Mouse (Mus musculus): ENCODE results near the gene Slc41a3. TPM values are rescaled to one million over a fixed set of nuclear protein-coding genes. Genes with fewer than 3 reads are reported as not detected.

Slc41a3 gene
- polyA plus RNA-seq, 1 experiment from 2014 or later: 3.1 TPM

DNA sequence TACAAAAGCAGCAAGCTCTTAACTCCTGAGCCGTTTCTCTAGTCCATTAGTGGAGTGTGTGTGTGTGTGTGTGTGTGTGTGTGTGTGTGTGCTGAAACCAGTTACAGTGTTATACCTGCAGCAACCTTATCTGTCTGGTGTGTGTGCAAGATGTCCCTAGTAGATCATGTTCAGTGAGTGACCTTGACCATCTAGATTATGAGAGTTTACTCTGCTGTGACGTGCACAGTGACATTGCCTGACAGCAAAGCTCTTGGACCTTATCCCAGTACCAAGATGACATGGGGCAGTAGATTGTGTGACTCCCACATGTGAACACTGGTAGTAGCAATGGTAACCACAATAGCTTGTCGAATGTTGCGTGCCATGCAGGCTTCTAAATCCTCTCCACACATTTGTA lies 4.2 kb upstream of the Slc41a3 start:
- Histone ChIP-seq H3K9me3 (peaks cover 1% of the 10 kb centered on the region; the same call in 1 of the 2 replicates), H3K27ac (replicated peaks) (no peak overlapping the region), H3K27me3 (0 out of 2 replicates have a peak, but pooled peaks cover 3% of the 10 kb centered on the region), H3K4me3 (no peak overlapping the region), H3K36me3 (no peaks in the 10 kb centered on the region), H3K9ac (replicated peaks) (no peak overlapping the region), H3K4me1 (0 out of 2 replicates have a peak, but pooled peaks cover 5% of the 10 kb centered on the region), H3K4me2 (replicated peaks) (no peak overlapping the region)
- WGBS: 84% methylated on average over 4 of the region's 4 CpGs
- ATAC-seq (ENCODE audit: low FRiP score, low read depth): no peak

DNA sequence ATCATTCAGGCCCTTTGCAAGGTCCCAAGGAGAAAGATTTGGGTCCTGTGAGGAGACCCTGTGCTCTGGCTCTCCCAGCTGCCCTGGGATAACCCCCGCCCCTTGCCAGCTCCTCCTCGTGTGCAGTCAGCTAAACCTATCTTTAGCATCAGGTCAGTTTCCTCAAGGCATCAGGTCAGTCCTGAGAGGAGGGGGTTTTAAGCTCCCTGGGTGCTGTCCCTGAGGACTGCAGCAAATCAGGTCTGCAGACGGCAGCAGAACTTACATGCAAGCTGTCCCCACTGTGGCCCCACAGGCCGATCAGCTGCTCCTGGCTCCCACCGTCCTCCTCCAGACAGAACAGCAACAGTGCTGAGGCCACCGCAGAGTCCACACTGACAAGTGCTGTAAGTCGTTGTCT lies 2.8 kb upstream of the Slc41a3 start:
- H3K27me3 ChIP-seq: peaks cover 7% of the 10 kb centered on the region
- 67% methylated on average over 7 of the region's 7 CpGs for WGBS
- H3K9me3 ChIP-seq: no peaks in the 10 kb centered on the region
- 0 out of 2 replicates have a peak, but pooled peaks cover 5% of the 10 kb centered on the region for H3K4me1 ChIP-seq
- no peak overlapping the region for H3K4me2 ChIP-seq (replicated peaks)
- no peaks in the 10 kb centered on the region for H3K36me3 ChIP-seq
- H3K9ac ChIP-seq (replicated peaks): no peak overlapping the region
- no peak overlapping the region for H3K27ac ChIP-seq (replicated peaks)
- ATAC-seq (ENCODE audit: low FRiP score, low read depth): no peak
- H3K4me3 ChIP-seq: no peak overlapping the region

DNA sequence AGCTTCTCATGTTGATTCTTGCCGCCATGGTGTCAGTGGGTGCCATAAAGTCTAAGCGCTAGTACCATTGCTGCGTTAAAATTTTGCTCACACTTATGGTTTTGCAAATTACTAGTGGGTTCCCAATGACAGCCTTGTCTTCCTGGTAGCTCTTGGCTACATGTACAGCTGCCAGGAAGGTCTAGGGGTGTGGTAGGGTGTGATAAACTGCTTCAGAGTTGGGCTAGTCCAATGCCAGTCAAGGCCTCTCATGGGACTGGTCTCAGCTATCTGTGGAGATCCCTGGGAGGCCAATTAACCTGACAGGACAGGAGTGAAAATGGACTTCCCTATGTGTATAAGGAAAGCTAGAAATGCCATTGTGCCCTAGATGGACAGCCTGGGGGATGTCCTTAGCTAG lies 2.2 kb upstream of the Slc41a3 start:
- no peak overlapping the region for H3K9ac ChIP-seq (replicated peaks)
- 0 out of 2 replicates have a peak, but pooled peaks cover 5% of the 10 kb centered on the region for H3K4me1 ChIP-seq
- no peak overlapping the region for H3K27ac ChIP-seq (replicated peaks)
- no peaks in the 10 kb centered on the region for H3K36me3 ChIP-seq
- peaks cover 7% of the 10 kb centered on the region for H3K27me3 ChIP-seq
- WGBS: 93% methylated on average over 3 of the region's 3 CpGs
- H3K9me3 ChIP-seq: no peaks in the 10 kb centered on the region
- H3K4me2 ChIP-seq (replicated peaks): no peak overlapping the region
- no peak overlapping the region for H3K4me3 ChIP-seq
- ATAC-seq (ENCODE audit: low FRiP score, low read depth): no peak

DNA sequence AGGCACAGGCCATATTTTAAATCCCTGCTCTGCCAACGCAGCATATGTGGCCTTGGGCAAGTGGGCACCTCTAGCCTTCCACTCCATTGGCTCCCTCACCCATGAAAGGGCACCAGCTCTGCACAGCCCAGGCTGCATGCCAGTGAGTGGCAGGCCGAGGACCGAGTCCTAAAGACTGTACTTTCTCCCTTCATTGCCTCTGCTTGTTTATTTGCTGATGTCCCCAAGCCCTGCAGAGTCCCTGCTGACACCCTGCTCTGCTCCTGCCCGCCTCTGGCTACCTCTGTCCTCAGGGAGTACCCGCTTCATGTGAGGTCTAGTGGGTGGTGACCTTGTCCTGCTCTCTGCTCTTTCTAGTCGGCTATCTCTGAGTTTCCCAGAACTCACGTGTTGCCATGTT lies 1.4 kb upstream of the Slc41a3 start:
- ATAC-seq (ENCODE audit: low FRiP score, low read depth): no peak

DNA sequence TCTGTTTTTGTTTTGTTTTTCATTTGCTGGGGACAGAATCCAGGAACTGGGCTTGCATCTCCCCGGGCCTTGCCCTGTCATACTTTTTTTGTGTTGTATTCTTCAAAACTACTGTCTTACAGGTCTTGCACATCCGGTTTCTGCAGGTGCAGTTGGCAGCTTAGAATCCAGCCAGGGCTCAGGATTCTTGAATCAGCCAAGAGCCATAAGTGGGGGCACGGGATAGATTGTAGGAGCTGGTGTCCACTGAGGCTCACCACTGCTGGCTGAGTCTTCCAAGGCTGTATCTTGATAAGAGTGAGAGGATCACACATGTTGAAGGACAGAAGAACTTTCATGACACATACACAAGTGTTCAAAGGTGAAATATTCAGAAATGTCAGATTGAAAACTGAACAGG lies 395 bp upstream of the Slc41a3 start:
- no peak overlapping the region for H3K9ac ChIP-seq (replicated peaks)
- 0 out of 2 replicates have a peak, but pooled peaks cover 5% of the 10 kb centered on the region for H3K4me1 ChIP-seq
- WGBS: 64% methylated on average over 3 of the region's 3 CpGs
- peak overlapping the region; percentile 58 for H3K4me3 ChIP-seq
- peaks cover 7% of the 10 kb centered on the region for H3K27me3 ChIP-seq
- no peaks in the 10 kb centered on the region for H3K36me3 ChIP-seq
- no peak; the same call in 1 of the 2 replicates for ATAC-seq (ENCODE audit: low FRiP score, low read depth)
- H3K4me2 ChIP-seq (replicated peaks): peak overlapping the region; percentile 87
- H3K9me3 ChIP-seq: no peaks in the 10 kb centered on the region
- H3K27ac ChIP-seq (replicated peaks): no peak overlapping the region

More for the DNA sequence above, 1.4 kb upstream of the Slc41a3 start:
- no peaks in the 10 kb centered on the region for H3K9me3 ChIP-seq
- peaks cover 7% of the 10 kb centered on the region for H3K27me3 ChIP-seq
- no peak overlapping the region for H3K4me3 ChIP-seq
- H3K36me3 ChIP-seq: no peaks in the 10 kb centered on the region
- H3K4me2 ChIP-seq (replicated peaks): no peak overlapping the region
- WGBS: 75% methylated on average over 7 of the region's 7 CpGs
- H3K27ac ChIP-seq (replicated peaks): no peak overlapping the region
- no peak overlapping the region for H3K9ac ChIP-seq (replicated peaks)
- H3K4me1 ChIP-seq: 0 out of 2 replicates have a peak, but pooled peaks cover 5% of the 10 kb centered on the region

DNA sequence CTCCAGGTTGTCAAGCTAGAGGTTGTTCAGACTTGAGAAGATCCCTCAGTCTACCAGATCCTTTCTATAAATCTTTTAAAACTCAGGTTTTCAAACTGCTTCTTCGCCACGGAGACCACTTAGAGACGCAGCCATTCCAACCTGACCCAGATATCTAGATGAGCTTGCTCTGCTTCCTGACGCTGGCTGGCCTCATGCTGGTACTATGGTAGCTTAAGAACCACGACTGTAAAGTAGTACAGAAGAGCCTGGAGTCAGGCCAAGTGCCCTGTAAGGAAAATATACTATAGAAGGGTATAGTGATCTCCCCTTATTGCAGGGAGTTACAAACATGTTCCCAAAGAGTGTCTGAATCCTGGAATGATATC lies 757 bp downstream of the Slc41a3 start:
- ATAC-seq (ENCODE audit: low FRiP score, low read depth): no peak
- Histone ChIP-seq H3K27me3 (peaks cover 7% of the 10 kb centered on the region), H3K9ac (replicated peaks) (peak overlapping the region; percentile 63), H3K36me3 (no peaks in the 10 kb centered on the region), H3K9me3 (no peaks in the 10 kb centered on the region), H3K4me2 (replicated peaks) (peak overlapping the region; percentile 87), H3K27ac (replicated peaks) (no peak overlapping the region), H3K4me1 (0 out of 2 replicates have a peak, but pooled peaks cover 5% of the 10 kb centered on the region), H3K4me3 (peak overlapping the region; percentile 58)
- WGBS: 19% methylated on average over 5 of the region's 5 CpGs

DNA sequence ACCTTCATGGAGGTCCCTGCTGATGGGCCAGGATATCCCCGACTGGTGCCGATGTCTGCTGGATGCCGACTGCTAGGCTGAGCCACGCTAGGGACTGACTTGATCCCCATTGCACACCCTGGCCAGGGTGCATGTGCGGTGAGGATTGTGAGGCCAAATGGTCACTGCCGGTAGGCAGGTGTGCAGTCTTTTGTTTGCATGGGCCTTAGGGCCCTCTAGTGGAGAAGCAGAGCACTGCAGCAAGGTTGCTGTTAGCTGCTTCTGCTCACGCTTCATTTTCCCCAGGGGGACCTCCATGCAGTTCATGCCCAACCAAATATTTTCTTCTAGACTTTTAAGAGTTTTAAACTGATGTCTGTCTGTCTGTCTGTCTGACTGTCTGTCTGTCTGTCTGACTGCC lies 2.0 kb downstream of the Slc41a3 start:
- ATAC-seq (ENCODE audit: low FRiP score, low read depth): no peak
- Histone ChIP-seq H3K9me3 (no peaks in the 10 kb centered on the region), H3K27ac (replicated peaks) (no peak overlapping the region), H3K4me3 (no peak overlapping the region), H3K4me1 (0 out of 2 replicates have a peak, but pooled peaks cover 5% of the 10 kb centered on the region), H3K4me2 (replicated peaks) (no peak overlapping the region), H3K27me3 (peaks cover 7% of the 10 kb centered on the region), H3K36me3 (no peaks in the 10 kb centered on the region), H3K9ac (replicated peaks) (no peak overlapping the region)
- WGBS: 23% methylated on average over 7 of the region's 7 CpGs

DNA sequence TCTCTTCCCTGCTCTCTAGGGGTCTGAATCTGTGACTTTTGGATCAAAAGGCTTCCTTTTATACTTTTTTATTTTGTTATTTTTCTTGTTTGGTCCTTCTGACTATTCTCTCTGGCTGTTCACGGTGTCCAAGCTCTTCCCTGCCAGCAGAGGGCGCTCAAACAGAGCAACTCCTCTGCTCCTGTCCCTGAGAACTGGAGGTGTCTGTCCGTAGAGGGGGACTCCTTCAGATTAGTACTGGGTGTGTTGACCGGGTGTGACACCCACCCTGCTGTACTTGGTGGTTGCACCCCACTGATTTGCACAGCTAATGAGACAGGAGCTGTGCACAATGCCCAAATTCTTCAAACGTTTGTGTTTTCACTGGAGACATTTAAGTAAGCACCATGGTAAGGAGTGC lies 2.7 kb downstream of the Slc41a3 start:
- no peak overlapping the region for H3K4me2 ChIP-seq (replicated peaks)
- 0 out of 2 replicates have a peak, but pooled peaks cover 5% of the 10 kb centered on the region for H3K4me1 ChIP-seq
- 15% methylated on average over 5 of the region's 5 CpGs for WGBS
- no peaks in the 10 kb centered on the region for H3K9me3 ChIP-seq
- H3K4me3 ChIP-seq: no peak overlapping the region
- no peak overlapping the region for H3K27ac ChIP-seq (replicated peaks)
- peaks cover 7% of the 10 kb centered on the region for H3K27me3 ChIP-seq
- H3K36me3 ChIP-seq: no peaks in the 10 kb centered on the region
- no peak overlapping the region for H3K9ac ChIP-seq (replicated peaks)
- no peak for ATAC-seq (ENCODE audit: low FRiP score, low read depth)

DNA sequence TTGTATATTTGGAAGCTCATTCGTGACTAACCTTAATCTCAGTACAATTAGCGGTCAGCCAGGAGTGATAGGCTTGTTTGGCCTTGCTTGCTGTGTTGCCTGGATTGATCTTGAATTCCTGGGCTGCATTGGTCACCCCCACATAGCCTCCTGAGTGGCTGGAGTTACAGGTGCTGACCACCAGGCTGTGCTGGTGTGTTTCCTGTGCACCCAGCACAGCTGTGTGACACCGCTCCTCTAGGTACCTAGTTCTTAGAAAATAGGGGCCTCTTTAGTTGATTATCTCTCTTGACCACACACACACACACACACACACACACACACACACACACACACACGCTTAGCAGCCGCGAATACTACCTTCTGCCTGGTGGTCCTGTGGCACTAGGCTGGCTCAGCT lies 3.7 kb downstream of the Slc41a3 start:
- Histone ChIP-seq H3K36me3 (no peaks in the 10 kb centered on the region), H3K4me3 (no peak overlapping the region), H3K27ac (replicated peaks) (no peak overlapping the region), H3K4me1 (0 out of 2 replicates have a peak, but pooled peaks cover 5% of the 10 kb centered on the region), H3K4me2 (replicated peaks) (no peak overlapping the region), H3K9ac (replicated peaks) (no peak overlapping the region), H3K27me3 (peaks cover 5% of the 10 kb centered on the region), H3K9me3 (no peaks in the 10 kb centered on the region)
- 74% methylated on average over 6 of the region's 6 CpGs for WGBS
- ATAC-seq (ENCODE audit: low FRiP score, low read depth): no peak

DNA sequence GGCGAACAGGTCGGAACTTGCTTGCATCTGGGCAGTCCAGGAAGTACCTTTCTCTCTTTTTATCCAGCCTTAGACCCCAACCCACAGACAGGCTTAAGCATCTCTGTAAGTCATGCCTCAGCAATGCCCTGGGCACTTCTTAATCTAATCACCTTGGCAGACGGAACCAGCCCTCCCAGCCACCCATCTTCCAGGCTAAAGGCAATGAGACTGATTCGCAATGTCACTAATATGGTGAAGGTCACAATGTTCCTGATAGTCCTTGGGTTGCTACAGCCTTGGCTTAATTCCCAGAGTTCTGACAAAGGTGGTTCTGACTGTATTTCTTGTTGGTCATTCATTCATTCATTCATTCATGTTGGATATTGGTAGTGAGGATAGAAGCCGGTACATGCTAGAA lies 5.7 kb downstream of the Slc41a3 start:
- 0 out of 2 replicates have a peak, but pooled peaks cover under 1% of the 10 kb centered on the region for H3K4me1 ChIP-seq
- no peaks in the 10 kb centered on the region for H3K36me3 ChIP-seq
- ATAC-seq (ENCODE audit: low FRiP score, low read depth): no peak
- no peak overlapping the region for H3K4me2 ChIP-seq (replicated peaks)
- H3K27me3 ChIP-seq: peaks cover 4% of the 10 kb centered on the region
- H3K4me3 ChIP-seq: no peak overlapping the region
- no peak overlapping the region for H3K9ac ChIP-seq (replicated peaks)
- 95% methylated on average over 5 of the region's 5 CpGs for WGBS
- no peaks in the 10 kb centered on the region for H3K9me3 ChIP-seq
- no peak overlapping the region for H3K27ac ChIP-seq (replicated peaks)

DNA sequence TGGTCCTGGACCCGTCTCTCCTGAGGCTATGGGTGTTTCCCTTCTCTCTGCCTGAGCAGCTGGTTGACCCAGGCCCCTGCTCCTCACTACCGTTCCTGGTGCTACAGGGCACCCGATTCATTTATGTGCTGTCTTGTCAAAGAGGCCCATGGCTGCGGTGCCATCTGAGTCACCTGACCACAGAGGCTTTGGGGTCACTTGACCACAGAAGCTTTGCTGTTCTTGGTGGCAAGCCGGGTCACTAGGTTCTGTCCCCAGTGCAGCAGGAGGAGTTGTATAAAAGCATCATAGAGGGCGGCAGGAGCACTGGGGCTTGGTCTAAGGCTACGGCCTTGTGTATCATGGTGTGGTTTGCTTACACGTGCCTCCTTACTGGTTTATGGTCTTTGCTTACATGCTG lies 8.8 kb downstream of the Slc41a3 start:
- ATAC-seq (ENCODE audit: low FRiP score, low read depth): no peak
- no peak overlapping the region for H3K27ac ChIP-seq (replicated peaks)
- no peaks in the 10 kb centered on the region for H3K9me3 ChIP-seq
- no peaks in the 10 kb centered on the region for H3K36me3 ChIP-seq
- no peaks in the 10 kb centered on the region for H3K4me1 ChIP-seq
- no peak overlapping the region for H3K9ac ChIP-seq (replicated peaks)
- 84% methylated on average over 8 of the region's 8 CpGs for WGBS
- H3K27me3 ChIP-seq: no peaks in the 10 kb centered on the region; the same call in 1 of the 2 replicates
- H3K4me3 ChIP-seq: no peak overlapping the region
- no peak overlapping the region for H3K4me2 ChIP-seq (replicated peaks)

DNA sequence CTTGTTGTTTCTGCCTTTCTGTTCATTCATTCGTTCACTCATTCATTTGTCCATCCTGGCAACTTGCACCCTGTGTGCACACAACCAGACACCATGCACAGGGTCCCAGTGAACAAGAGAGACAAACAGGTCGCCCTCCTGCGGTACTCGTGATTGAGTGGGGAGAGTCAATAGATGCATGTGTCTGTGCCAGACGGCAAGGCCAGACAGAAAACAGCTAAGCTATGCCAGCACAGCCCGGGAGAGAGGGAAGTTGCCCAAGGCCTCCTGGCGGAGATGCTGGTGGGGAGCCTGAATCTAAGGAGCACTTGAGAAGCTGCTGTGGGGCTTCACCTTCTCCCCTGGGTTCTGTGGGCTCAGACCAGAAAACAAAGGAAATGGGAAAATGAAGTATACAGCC lies 10.8 kb downstream of the Slc41a3 start:
- H3K9ac ChIP-seq (replicated peaks): no peak overlapping the region
- 77% methylated on average over 7 of the region's 7 CpGs for WGBS
- H3K9me3 ChIP-seq: no peaks in the 10 kb centered on the region
- H3K4me1 ChIP-seq: no peaks in the 10 kb centered on the region
- no peak overlapping the region for H3K27ac ChIP-seq (replicated peaks)
- no peak overlapping the region for H3K4me3 ChIP-seq
- no peaks in the 10 kb centered on the region for H3K27me3 ChIP-seq
- H3K36me3 ChIP-seq: no peaks in the 10 kb centered on the region
- no peak overlapping the region for H3K4me2 ChIP-seq (replicated peaks)
- no peak for ATAC-seq (ENCODE audit: low FRiP score, low read depth)

DNA sequence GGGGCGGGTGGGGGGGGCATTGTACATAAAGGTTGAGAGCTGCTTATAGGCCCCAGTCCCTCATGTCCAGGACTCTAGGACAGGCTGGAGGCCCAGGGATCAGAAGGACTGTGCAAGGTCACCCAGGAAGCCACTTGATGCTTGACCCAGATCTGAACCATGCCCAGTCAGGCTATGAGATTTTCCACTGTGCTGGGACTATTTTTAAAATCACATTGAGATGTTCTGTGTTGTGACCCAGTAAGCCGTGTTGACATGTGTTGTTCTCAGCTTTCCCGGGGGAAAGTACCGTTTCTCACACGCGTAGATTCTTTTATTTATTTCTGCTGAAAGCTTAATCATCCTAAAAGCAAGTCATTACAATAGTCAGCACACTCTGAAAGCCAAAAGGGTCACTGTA lies 11.5 kb downstream of the Slc41a3 start:
- H3K27ac ChIP-seq (replicated peaks): no peak overlapping the region
- WGBS: 87% methylated on average over 6 of the region's 6 CpGs

More for the DNA sequence above, 11.5 kb downstream of the Slc41a3 start:
- Histone ChIP-seq H3K4me2 (replicated peaks) (no peak overlapping the region), H3K4me3 (no peak overlapping the region), H3K9me3 (no peaks in the 10 kb centered on the region), H3K27me3 (no peaks in the 10 kb centered on the region), H3K36me3 (no peaks in the 10 kb centered on the region), H3K4me1 (peaks cover 3% of the 10 kb centered on the region; the same call in 1 of the 2 replicates), H3K9ac (replicated peaks) (no peak overlapping the region)
- no peak for ATAC-seq (ENCODE audit: low FRiP score, low read depth)

All from midbrain, embryonic 12.5 days (tissue).